Mouse (Mus musculus) erythroblast, embryonic 14.5 days (primary cell): ENCODE measurements around the gene Tuba4a. TPM values are rescaled to one million over a fixed set of nuclear protein-coding genes. Genes with fewer than 3 reads are reported as not detected.

Experiments
- H3K27me3 ChIP-seq: 2 replicates; pipeline ENCODE4 v1.6.1; 2012; ENCODE audit warnings: inconsistent platforms; ENCODE audit not compliant: control insufficient read depth
- H3K36me3 ChIP-seq: 2 replicates; pipeline ENCODE4 v1.6.1; 2012; ENCODE audit warnings: mild to moderate bottlenecking, inconsistent platforms; ENCODE audit not compliant: control insufficient read depth
- H3K4me1 ChIP-seq: 2 replicates; pipeline ENCODE4 v1.6.1; 2012; ENCODE audit warnings: inconsistent platforms; ENCODE audit not compliant: control insufficient read depth
- H3K4me3 ChIP-seq: replicated peaks from 2 replicates; pipeline ENCODE3; 2012; ENCODE audit warnings: moderate library complexity, mild to moderate bottlenecking, inconsistent platforms
- H3K9me3 ChIP-seq: 2 replicates; pipeline ENCODE4 v1.6.1; 2012; ENCODE audit warnings: low read length, inconsistent platforms, mixed read lengths; ENCODE audit not compliant: control insufficient read depth
- GATA1 ChIP-seq: IDR thresholded peaks from 2 replicates; pipeline ENCODE4 v1.6.1; 2012; ENCODE audit warnings: low read length, inconsistent platforms, mixed read lengths
- TAL1 ChIP-seq: IDR thresholded peaks from 3 replicates; pipeline ENCODE4 v1.6.1; 2012; ENCODE audit warnings: low read length, inconsistent platforms, mixed read lengths
- polyA plus RNA-seq: library from polyadenylated mRNA; stranded (reverse); fragments of >175 nt; gene quantifications from 2 replicates; pipeline ENCODE4 v1.2.3, GENCODE M21; 2012

Tuba4a gene
- 5.9 and 9.5 TPM in 2 replicates for polyA plus RNA-seq

- no peaks in the 10 kb centered on the region; the same call in 1 of the 2 replicates for H3K9me3 ChIP-seq
- peaks cover 36% of the 10 kb centered on the region for H3K36me3 ChIP-seq
- TF ChIP-seq TAL1 (no peak), GATA1 (no peak)
- H3K4me3 ChIP-seq: peak within 1 kb of the TSS; percentile 85
- peaks cover 60% of the 10 kb centered on the region for H3K4me1 ChIP-seq
- peaks cover 30% of the 10 kb centered on the region for H3K27me3 ChIP-seq
Observed at GRCm38 (mm10) chr1:75219531-75219930, at the start of gene Tuba4a. Tuba4a (minus strand) TSS chr1:75219865.

GRCm38 (mm10) chr1:75264091-75264880 is 44.6 kb upstream of the Tuba4a start, which contains the start of gene Ptprn:
Ptprn (minus strand) TSS chr1:75264502.
- H3K27me3 ChIP-seq: peaks cover 43% of the 10 kb centered on the region

GRCm38 (mm10) chr1:75262969-75263951 is 43.6 kb upstream of the Tuba4a start:
- Histone ChIP-seq H3K27me3 (peaks cover 40% of the 10 kb centered on the region), H3K36me3 (no peaks in the 10 kb centered on the region), H3K9me3 (no peaks in the 10 kb centered on the region), H3K4me3 (no peak overlapping the region), H3K4me1 (no peaks in the 10 kb centered on the region)
- no peak for TF ChIP-seq GATA1
- no peak for TF ChIP-seq TAL1

More at GRCm38 (mm10) chr1:75264091-75264880, 44.6 kb upstream of the Tuba4a start, which contains the start of gene Ptprn:
- TF ChIP-seq GATA1 (no peak), TAL1 (no peak)
- Histone ChIP-seq H3K9me3 (no peaks in the 10 kb centered on the region), H3K4me3 (no peak within 1 kb of the TSS), H3K4me1 (no peaks in the 10 kb centered on the region), H3K36me3 (no peaks in the 10 kb centered on the region)

GRCm38 (mm10) chr1:75261278-75261677 is 41.6 kb upstream of the Tuba4a start:
- Histone ChIP-seq H3K9me3 (no peaks in the 10 kb centered on the region), H3K36me3 (no peaks in the 10 kb centered on the region), H3K27me3 (peaks cover 40% of the 10 kb centered on the region), H3K4me1 (no peaks in the 10 kb centered on the region), H3K4me3 (no peak overlapping the region)
- TF ChIP-seq GATA1 (no peak), TAL1 (no peak)

- Histone ChIP-seq H3K9me3 (no peaks in the 10 kb centered on the region), H3K27me3 (no peaks in the 10 kb centered on the region), H3K4me1 (peaks cover 33% of the 10 kb centered on the region), H3K4me3 (no peak overlapping the region), H3K36me3 (no peaks in the 10 kb centered on the region)
- TF ChIP-seq TAL1 (no peak), GATA1 (no peak)
Observed at GRCm38 (mm10) chr1:75255516-75256046, 35.9 kb upstream of the Tuba4a start.

GRCm38 (mm10) chr1:75254625-75255013 is 35.0 kb upstream of the Tuba4a start:
- H3K4me3 ChIP-seq: no peak overlapping the region
- no peaks in the 10 kb centered on the region for H3K36me3 ChIP-seq
- TF ChIP-seq GATA1: no peak
- no peak for TF ChIP-seq TAL1
- H3K27me3 ChIP-seq: no peaks in the 10 kb centered on the region
- no peaks in the 10 kb centered on the region for H3K9me3 ChIP-seq
- peaks cover 38% of the 10 kb centered on the region for H3K4me1 ChIP-seq

GRCm38 (mm10) chr1:75253849-75254624 is 34.4 kb upstream of the Tuba4a start:
- Histone ChIP-seq H3K4me3 (no peak overlapping the region), H3K27me3 (no peaks in the 10 kb centered on the region), H3K36me3 (no peaks in the 10 kb centered on the region), H3K4me1 (peaks cover 44% of the 10 kb centered on the region), H3K9me3 (no peaks in the 10 kb centered on the region)
- no peak for TF ChIP-seq GATA1
- TF ChIP-seq TAL1: no peak

GRCm38 (mm10) chr1:75253029-75253428 is 33.4 kb upstream of the Tuba4a start:
- no peaks in the 10 kb centered on the region for H3K27me3 ChIP-seq
- H3K4me3 ChIP-seq: no peak overlapping the region
- H3K4me1 ChIP-seq: peaks cover 51% of the 10 kb centered on the region
- no peaks in the 10 kb centered on the region for H3K36me3 ChIP-seq
- H3K9me3 ChIP-seq: no peaks in the 10 kb centered on the region
- TF ChIP-seq GATA1: no peak
- TF ChIP-seq TAL1: no peak
